Mouse (Mus musculus): Measurements from ENCODE around the gene Hist1h1c. TPM values are rescaled to one million over a fixed set of nuclear protein-coding genes. Genes with fewer than 3 reads are reported as not detected.
A peak's percentile ranks its signal among the peaks of the same experiment; 100 is the strongest.

Gene Hist1h1c
- polyA plus RNA-seq (2015; fragmentation: Nextera tagmentation; extraction: Ambion mirVana), result 22.8 and 24.6 TPM in 2 replicates

GRCm38 (mm10) chr13:23738677-23739068 is at the start of gene Hist1h1c:
TSS of gene Hist1h1c (plus strand) at chr13:23738808.
- no peaks in the 10 kb centered on the region for H3K27me3 ChIP-seq
- ATAC-seq (replicated peaks), result peak; percentile 96
- peak within 1 kb of the TSS; percentile 96 for H3K27ac ChIP-seq (replicated peaks)
- H3K4me1 ChIP-seq, result peaks cover 21% of the 10 kb centered on the region
- H3K9ac ChIP-seq (replicated peaks), result peak within 1 kb of the TSS; percentile 77
- under 1% methylated on average over 38 of the region's 38 CpGs for WGBS
- no peaks in the 10 kb centered on the region for H3K9me3 ChIP-seq
- peak within 1 kb of the TSS; percentile 54 for H3K4me3 ChIP-seq
- H3K4me2 ChIP-seq (replicated peaks), result peak within 1 kb of the TSS; percentile 100
- no peaks in the 10 kb centered on the region for H3K36me3 ChIP-seq

DNA sequence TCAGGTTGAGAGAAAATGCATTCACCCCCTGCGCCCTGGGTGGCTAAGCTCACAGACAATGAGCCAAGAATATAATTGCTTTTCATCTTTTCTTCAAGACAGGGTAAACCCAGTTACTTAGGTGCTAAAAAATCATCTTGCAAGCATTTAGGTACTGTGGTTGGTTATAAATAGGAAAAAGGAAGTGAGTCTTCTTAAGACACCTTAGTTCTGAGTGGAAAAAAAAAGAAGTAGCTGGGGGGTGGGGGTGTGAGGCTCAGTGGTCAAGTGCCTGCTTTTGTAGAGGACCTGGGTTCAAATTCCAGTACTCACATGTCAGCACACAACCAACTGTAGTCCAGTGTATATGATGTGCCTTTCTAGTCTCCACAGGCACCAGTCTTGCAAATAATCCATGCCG is 49.7 kb upstream of the Hist1h1c start:
- H3K27me3 ChIP-seq, result no peaks in the 10 kb centered on the region
- 97% methylated on average over 2 of the region's 2 CpGs for WGBS

GRCm38 (mm10) chr13:23689459-23689858 is 49.1 kb upstream of the Hist1h1c start:
- H3K9ac ChIP-seq (replicated peaks), result no peak overlapping the region
- no peaks in the 10 kb centered on the region for H3K27me3 ChIP-seq
- no peak overlapping the region for H3K27ac ChIP-seq (replicated peaks)
- H3K9me3 ChIP-seq, result no peaks in the 10 kb centered on the region
- no peak overlapping the region for H3K4me2 ChIP-seq (replicated peaks)
- no peaks in the 10 kb centered on the region for H3K36me3 ChIP-seq
- WGBS, result 84% methylated on average over 2 of the region's 2 CpGs
- no peak for ATAC-seq (replicated peaks)
- H3K4me1 ChIP-seq, result peaks cover 21% of the 10 kb centered on the region
- no peak overlapping the region for H3K4me3 ChIP-seq

More for the DNA sequence above, 49.7 kb upstream of the Hist1h1c start:
- no peak for ATAC-seq (replicated peaks)
- Histone ChIP-seq H3K27ac (replicated peaks) (no peak overlapping the region), H3K36me3 (no peaks in the 10 kb centered on the region), H3K9ac (replicated peaks) (no peak overlapping the region), H3K4me1 (peaks cover 21% of the 10 kb centered on the region), H3K4me2 (replicated peaks) (no peak overlapping the region), H3K4me3 (no peak overlapping the region), H3K9me3 (no peaks in the 10 kb centered on the region)

- no peaks in the 10 kb centered on the region for H3K27me3 ChIP-seq
- H3K27ac ChIP-seq (replicated peaks), result no peak overlapping the region
- ATAC-seq (replicated peaks), result no peak
- no peak overlapping the region for H3K9ac ChIP-seq (replicated peaks)
- H3K4me2 ChIP-seq (replicated peaks), result no peak overlapping the region
- no peaks in the 10 kb centered on the region for H3K36me3 ChIP-seq
- no peak overlapping the region for H3K4me3 ChIP-seq
- WGBS, result 87% methylated on average over 6 of the region's 6 CpGs
- peaks cover 14% of the 10 kb centered on the region for H3K4me1 ChIP-seq
- no peaks in the 10 kb centered on the region for H3K9me3 ChIP-seq
Measured at GRCm38 (mm10) chr13:23693856-23694440, 44.7 kb upstream of the Hist1h1c start.

GRCm38 (mm10) chr13:23694956-23695355 is 43.7 kb upstream of the Hist1h1c start:
- H3K4me1 ChIP-seq, result peaks cover 17% of the 10 kb centered on the region

GRCm38 (mm10) chr13:23695514-23695913 is 43.1 kb upstream of the Hist1h1c start, which contains the start of gene Hist1h1t:
TSS of gene Hist1h1t (plus strand) at chr13:23695814.
- WGBS, result 58% methylated on average over 13 of the region's 13 CpGs
- ATAC-seq (replicated peaks), result no peak

More at GRCm38 (mm10) chr13:23694956-23695355, 43.7 kb upstream of the Hist1h1c start:
- no peak overlapping the region for H3K4me3 ChIP-seq
- no peaks in the 10 kb centered on the region for H3K36me3 ChIP-seq
- WGBS, result 96% methylated on average over 9 of the region's 9 CpGs
- no peaks in the 10 kb centered on the region for H3K9me3 ChIP-seq
- H3K9ac ChIP-seq (replicated peaks), result no peak overlapping the region
- H3K27ac ChIP-seq (replicated peaks), result no peak overlapping the region
- H3K27me3 ChIP-seq, result no peaks in the 10 kb centered on the region
- no peak overlapping the region for H3K4me2 ChIP-seq (replicated peaks)
- no peak for ATAC-seq (replicated peaks)

GRCm38 (mm10) chr13:23696061-23696474 is 42.5 kb upstream of the Hist1h1c start:
- Histone ChIP-seq H3K4me3 (no peak overlapping the region), H3K9me3 (no peaks in the 10 kb centered on the region), H3K36me3 (no peaks in the 10 kb centered on the region), H3K4me1 (peaks cover 17% of the 10 kb centered on the region), H3K27ac (replicated peaks) (no peak overlapping the region), H3K9ac (replicated peaks) (no peak overlapping the region), H3K4me2 (replicated peaks) (no peak overlapping the region), H3K27me3 (no peaks in the 10 kb centered on the region)
- 69% methylated on average over 15 of the region's 15 CpGs for WGBS
- ATAC-seq (replicated peaks), result no peak

More at GRCm38 (mm10) chr13:23695514-23695913, 43.1 kb upstream of the Hist1h1c start, which contains the start of gene Hist1h1t:
- H3K4me3 ChIP-seq, result no peak within 1 kb of the TSS
- H3K4me1 ChIP-seq, result peaks cover 17% of the 10 kb centered on the region
- no peaks in the 10 kb centered on the region for H3K27me3 ChIP-seq
- no peaks in the 10 kb centered on the region for H3K9me3 ChIP-seq
- H3K9ac ChIP-seq (replicated peaks), result no peak within 1 kb of the TSS
- H3K4me2 ChIP-seq (replicated peaks), result no peak within 1 kb of the TSS
- H3K27ac ChIP-seq (replicated peaks), result no peak within 1 kb of the TSS
- no peaks in the 10 kb centered on the region for H3K36me3 ChIP-seq

GRCm38 (mm10) chr13:23697491-23698299 is 40.9 kb upstream of the Hist1h1c start:
- ATAC-seq (replicated peaks), result peak; percentile 54
- H3K9me3 ChIP-seq, result no peaks in the 10 kb centered on the region
- no peaks in the 10 kb centered on the region for H3K36me3 ChIP-seq
- WGBS, result under 1% methylated on average over 31 of the region's 32 CpGs
- H3K4me1 ChIP-seq, result peaks cover 17% of the 10 kb centered on the region
- no peaks in the 10 kb centered on the region for H3K27me3 ChIP-seq
- H3K27ac ChIP-seq (replicated peaks), result peak overlapping the region; percentile 93
- peak overlapping the region; percentile 52 for H3K4me3 ChIP-seq
- peak overlapping the region; percentile 84 for H3K4me2 ChIP-seq (replicated peaks)
- H3K9ac ChIP-seq (replicated peaks), result peak overlapping the region; percentile 62

GRCm38 (mm10) chr13:23698300-23698693 is 40.3 kb upstream of the Hist1h1c start, which contains the start of gene Hist1h4c:
TSS of gene Hist1h4c (minus strand) at chr13:23698454.
- Histone ChIP-seq H3K9ac (replicated peaks) (peak within 1 kb of the TSS; percentile 62), H3K36me3 (no peaks in the 10 kb centered on the region), H3K4me3 (peak within 1 kb of the TSS; percentile 52), H3K27ac (replicated peaks) (peak within 1 kb of the TSS; percentile 93), H3K27me3 (no peaks in the 10 kb centered on the region), H3K4me1 (peaks cover 17% of the 10 kb centered on the region), H3K9me3 (no peaks in the 10 kb centered on the region), H3K4me2 (replicated peaks) (peak within 1 kb of the TSS; percentile 84)
- under 1% methylated on average over 22 of the region's 22 CpGs for WGBS
- peak; percentile 97 for ATAC-seq (replicated peaks)

DNA sequence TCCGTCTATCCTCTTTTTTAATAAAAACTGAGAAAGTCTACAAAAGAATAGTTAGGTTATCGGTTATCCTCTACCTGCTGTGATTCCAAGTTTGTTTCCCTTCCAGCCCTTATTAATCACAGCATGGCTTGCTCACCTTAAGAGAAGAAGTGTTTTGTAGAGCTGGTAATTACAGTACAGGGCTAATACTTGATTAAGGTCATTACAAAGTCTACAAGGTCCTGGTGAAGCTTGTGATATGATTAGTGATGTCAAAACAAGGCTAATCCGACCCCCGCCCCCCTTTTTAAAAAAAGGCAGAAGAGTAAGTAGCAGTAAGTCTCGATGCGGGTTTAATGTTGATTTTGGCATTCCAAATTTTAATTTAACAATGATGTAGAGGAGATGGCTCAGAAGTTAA is 39.6 kb upstream of the Hist1h1c start:
- H3K4me1 ChIP-seq, result peaks cover 17% of the 10 kb centered on the region
- H3K27me3 ChIP-seq, result no peaks in the 10 kb centered on the region
- H3K9ac ChIP-seq (replicated peaks), result no peak overlapping the region
- peak overlapping the region; percentile 52; the same call in 1 of the 2 replicates for H3K4me3 ChIP-seq
- H3K9me3 ChIP-seq, result no peaks in the 10 kb centered on the region
- H3K27ac ChIP-seq (replicated peaks), result peak overlapping the region; percentile 93
- H3K4me2 ChIP-seq (replicated peaks), result peak overlapping the region; percentile 84
- WGBS, result 42% methylated on average over 6 of the region's 6 CpGs
- no peaks in the 10 kb centered on the region for H3K36me3 ChIP-seq
- no peak for ATAC-seq (replicated peaks)

DNA sequence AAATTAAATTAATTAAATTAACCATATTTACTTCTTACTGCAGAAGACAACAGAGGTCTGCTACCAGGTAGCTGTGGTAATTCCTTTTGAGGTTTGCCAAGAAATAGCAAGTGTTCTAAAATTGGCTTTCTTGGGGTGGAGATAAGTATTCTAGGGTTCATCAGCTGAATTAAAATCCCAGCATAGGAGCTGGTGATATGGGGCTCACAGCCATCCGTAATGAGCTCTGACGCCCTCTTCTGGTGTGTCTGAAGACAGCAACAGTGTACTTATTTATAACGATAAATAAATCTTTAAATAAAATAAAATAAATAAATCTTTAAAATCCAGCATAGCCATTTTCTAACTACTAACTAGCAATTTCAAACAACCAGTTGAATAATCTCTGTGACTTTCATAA is 38.8 kb upstream of the Hist1h1c start:
- Histone ChIP-seq H3K4me2 (replicated peaks) (no peak overlapping the region), H3K27ac (replicated peaks) (no peak overlapping the region), H3K27me3 (no peaks in the 10 kb centered on the region), H3K9me3 (no peaks in the 10 kb centered on the region), H3K4me1 (peaks cover 17% of the 10 kb centered on the region), H3K9ac (replicated peaks) (no peak overlapping the region), H3K4me3 (no peak overlapping the region), H3K36me3 (no peaks in the 10 kb centered on the region)
- WGBS, result 66% methylated on average over 3 of the region's 3 CpGs
- ATAC-seq (replicated peaks), result no peak
